Mouse (Mus musculus): ENCODE measurements around the gene Slc25a19.
A peak's percentile ranks its signal among the peaks of the same experiment; 100 is the strongest.

The Slc25a19 gene

DNA sequence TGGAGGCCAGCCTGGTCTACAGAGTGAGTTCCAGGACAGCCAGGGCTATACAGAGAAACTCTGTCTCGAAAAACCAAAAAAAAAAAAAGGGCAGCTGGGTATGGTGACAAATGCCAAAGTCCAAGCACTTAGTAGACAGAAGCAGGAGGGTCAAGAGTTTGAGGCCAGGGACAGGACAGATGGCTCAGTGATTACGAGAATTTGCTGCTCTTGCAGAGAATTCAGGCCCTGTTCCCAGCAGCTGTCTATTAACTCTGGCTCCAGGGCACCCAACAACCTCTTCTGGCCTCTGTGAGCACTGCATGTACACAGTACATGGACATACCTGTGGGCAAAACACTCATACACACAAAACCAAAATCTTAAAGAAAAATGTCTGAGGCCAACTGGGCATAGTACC, 10.1 kb downstream of the Slc25a19 start:
- no peak for DNase-seq (ENCODE audit: low spot score)

DNA sequence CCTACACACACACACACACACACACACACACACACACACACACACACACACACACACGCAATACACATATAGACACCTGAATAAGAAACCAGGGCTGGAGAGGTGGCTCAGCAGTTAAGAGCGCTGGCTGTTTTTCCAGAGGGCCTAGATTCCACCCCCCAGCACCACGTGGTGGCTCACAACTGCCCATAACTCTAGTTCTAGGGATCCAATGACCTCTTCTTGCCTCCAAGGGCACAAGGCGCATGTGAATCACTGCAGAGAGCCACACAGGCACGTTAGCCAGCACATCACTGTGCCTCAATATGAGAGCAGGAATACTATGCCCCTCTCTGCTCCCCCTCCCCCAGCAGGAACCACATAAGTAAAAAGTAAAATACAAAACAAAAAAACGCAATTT, 11.2 kb downstream of the Slc25a19 start:
- no peak for DNase-seq (ENCODE audit: low spot score)

DNA sequence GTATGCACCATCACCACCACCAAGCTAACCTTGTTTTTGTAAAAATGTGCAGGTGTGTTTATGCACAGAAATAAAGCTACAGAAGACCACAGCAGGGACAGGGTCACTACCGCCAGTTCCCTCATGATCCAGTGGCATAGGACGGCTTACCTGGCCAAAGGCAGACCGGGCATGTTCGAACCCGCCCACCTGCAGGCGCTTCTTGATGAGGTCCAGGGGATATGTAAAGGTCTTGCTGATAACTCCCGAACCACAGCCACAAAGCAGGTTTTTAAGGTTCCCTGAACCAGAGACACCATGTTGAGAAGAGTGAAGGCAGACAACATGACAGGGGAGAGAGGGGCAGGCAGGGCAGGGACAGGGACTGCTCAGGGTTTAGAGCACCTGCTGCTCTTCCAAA, 11.7 kb downstream of the Slc25a19 start:
- DNase-seq (ENCODE audit: low spot score) = no peak

DNA sequence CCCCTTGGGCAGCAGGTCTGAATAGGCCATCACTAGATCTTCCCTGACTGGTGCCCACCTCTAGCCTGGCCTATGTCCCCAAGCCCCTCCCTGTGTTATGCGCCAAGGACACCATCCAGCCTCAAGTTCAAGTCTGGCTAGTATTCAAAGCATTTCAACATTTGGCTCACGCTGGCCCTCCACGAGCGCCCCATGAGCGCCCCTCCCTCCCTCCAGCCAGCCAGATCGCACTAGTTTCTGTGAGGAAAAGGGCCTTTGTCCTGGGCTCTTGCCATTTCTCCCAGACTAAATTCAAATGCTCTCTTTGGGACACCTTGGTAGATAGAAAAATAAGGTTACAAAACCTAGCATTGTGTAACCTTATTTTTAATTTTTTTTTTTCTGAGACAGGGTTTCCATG, 12.2 kb downstream of the Slc25a19 start:
- DNase-seq (ENCODE audit: low spot score) = no peak

DNA sequence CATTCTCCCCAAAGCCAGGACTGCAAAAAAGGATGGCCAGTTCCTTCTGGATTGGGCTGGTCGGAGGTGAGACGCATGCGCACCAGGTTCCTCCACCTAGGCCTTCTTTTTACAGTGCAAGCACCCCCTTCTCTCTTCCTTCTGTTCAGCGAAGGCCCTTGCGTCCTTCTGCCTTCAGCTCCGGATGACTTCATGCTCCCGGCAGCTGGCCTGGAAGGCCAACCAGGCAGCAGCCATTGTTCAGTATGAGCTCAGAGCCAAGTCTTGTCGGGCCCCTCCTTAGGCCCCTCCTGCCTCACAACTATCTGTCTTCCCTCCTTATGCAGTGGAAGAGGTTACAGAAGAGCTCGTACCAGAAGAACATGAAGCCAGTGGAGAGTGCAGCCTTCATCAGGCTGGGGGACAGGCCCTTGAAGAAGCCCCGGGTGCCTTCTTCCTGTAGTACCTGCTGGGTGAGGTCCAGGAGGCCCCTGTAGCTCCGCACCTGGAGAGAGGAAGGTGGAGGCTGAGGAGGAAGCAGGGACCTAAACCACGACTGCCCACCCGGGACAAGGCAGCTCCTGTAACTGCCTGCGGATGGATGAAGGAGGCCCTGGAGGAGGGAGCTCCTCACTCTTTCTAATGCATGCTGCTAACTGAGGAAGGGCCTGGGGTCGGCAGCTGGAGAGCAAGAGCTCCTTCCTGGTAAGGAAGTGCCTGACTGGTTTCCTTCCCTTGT, 12.8 kb downstream of the Slc25a19 start:
- DNase-seq (ENCODE audit: low spot score) = no peak

DNA sequence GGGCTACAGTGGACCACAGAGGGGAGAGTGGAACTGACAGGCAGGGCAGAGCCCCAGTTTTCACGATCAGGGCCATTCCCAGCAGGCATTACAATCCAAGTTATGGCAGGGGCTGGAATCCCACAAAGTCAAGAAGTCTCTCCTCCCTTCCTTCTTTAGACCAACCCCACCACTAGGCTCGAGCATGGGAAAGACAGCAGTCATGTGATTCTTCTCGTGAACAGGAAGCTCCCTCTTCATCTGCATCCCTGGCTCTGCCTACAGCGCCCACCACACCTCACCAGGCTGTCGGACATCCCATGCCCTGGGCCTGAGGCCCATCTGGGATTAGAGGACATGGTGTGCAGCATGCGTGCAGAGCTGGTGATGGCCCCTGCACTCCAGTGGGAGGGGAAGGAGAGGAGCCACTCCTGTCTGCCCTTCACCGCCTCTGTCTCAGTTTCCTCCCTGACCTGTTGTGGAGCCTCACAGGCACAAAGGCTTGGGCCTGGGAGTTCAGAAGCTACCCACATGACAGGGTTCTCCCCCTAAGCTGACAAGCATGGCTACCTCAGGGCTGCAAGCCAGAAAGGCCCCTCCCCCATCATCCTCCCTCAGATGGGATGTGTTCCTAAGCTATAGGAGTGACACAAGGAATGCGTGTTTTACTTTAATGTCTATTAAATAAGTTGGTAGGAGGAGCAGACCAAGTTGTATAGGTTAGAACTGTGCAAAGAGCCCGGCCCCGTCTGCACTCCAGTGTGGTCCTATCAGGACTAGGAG, 13.6 kb downstream of the Slc25a19 start:
- DNase-seq (ENCODE audit: low spot score) = no peak

DNA sequence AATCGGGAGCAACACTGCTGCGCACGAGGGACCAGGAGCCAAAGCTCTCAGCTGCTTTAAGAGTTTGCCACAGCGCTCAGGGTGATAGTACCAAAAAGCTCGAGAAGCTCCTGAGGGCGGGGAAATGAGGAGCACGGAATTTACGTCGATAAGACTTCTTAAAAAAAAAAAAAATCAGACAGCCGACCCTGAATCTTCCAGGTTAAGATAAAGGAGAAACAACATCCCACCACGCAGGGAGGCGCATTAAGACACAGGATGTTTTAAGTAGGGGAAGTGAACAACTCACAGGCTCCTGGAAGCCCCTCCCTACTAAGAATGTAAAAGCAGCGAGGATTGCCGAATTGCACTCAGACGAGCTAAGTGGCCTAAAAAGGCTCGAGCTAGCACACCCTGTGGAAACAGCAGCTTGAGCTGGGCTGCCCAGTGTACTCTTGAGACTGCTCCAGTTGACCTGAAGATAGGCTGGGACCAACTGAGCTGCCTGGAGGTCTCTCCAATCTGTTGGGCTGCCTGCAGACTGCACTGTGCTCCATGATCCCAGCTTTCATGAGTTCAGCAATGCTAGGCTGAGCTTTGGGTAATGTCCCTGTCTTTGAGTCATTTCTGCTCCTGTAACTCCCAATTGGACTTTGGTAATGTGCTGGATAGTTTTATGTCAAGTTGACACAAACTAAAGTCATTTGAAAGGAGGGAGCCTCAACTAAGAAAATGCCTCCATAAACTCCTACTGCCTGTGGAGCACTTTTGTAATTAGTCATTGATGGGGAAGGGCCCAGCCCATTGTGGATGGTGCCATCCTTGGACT, 14.8 kb downstream of the Slc25a19 start:
- peak; percentile 35 for DNase-seq (ENCODE audit: low spot score)

DNA sequence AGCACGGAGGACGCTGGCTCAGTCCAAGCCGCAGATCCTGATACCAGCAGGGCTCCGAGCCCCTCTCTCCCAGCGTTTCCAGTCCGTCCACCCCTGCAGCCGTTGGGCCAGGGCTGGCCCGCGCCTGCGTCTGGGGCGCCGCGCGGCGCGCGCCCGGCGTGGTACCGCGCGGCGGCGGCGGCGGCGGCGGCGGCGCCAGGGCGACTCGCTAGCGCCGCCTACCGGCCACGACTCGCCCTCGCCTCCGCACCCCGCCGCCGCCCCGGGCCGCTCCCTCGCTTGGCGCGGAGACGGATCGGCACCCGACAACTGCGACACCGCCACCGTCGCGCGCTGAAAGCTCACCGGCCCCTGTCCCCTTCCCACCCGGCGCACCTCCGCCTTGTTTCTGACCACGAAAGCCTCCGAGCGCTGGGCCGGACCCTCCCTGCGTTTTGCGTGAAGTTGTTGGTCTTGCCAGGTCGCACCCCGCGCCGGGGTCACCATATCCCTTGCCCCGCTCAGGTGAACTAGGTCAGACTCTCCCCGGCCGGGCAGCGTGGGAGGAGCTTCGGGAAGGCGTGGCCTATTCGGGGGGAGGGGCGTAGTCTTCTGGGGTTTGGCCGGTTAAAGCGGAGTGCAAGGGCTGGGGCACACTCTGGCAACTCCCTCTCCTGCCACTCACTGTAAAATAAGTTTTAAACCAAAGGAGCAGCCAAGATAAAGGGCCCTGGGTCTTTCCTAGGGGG, 15.5 kb downstream of the Slc25a19 start, which contains the start of gene Mif4gd:
Mif4gd (minus strand) TSS at position 560 of the 728 bp plus-strand sequence.
- DNase-seq (ENCODE audit: low spot score) = peak; percentile 78

DNA sequence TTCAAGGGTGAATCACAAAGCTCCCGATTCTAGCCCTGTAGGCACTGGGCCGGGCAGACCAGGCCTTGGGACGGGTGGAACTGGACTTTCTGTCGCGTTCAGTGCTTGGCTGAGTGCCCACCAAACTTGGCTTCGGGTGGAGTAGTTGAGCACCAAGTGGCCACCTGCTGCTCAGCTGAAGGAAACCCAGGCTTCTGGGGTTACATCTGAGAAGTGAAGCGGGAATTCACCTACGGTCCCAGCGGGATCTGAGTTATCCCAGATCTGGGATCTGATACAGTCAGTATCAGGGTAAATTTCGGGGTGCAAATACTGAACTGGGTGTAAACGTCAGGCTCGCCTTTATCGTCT, 16.1 kb downstream of the Slc25a19 start:
- DNase-seq (ENCODE audit: low spot score) = peak; percentile 69

DNA sequence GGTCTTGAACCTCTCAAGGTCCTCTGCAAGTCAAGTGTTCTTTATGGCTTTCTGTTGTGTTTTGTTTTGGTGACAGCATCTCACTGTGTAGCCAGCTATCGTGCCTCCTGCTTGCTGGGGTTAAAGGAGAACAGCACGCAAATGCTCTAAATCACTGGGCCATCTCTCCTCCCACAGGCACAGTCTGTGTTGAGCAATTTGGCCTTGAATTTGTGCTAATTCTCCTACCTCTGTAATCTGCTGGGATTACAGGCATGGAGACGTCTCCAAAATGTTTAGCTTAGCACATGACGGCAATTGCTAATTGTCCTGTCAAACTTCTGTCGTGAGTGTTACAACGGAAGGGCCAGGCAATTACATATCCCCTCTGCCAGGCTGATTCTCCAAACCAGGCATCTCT, 16.9 kb downstream of the Slc25a19 start:
- DNase-seq (ENCODE audit: low spot score) = no peak

DNA sequence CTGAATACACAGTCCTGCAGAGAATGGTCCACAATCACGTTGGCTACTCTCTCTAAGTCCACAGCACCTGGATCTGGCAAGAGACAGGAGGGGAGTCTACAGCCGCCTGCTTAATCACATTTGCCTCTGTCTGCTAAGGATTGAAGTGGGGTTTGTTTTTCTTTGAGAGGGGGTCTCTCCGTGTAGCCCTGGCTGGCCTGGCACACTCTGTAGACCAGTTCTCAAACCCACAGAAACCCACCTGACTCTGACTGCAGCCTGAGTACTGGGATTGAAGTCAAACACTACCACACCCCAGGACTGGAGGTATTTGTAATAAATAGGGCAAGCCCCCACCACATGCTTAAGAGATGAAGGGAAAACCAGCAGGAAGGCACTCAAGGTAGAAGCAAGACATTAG, 18.5 kb downstream of the Slc25a19 start:
- DNase-seq (ENCODE audit: low spot score) = no peak

DNA sequence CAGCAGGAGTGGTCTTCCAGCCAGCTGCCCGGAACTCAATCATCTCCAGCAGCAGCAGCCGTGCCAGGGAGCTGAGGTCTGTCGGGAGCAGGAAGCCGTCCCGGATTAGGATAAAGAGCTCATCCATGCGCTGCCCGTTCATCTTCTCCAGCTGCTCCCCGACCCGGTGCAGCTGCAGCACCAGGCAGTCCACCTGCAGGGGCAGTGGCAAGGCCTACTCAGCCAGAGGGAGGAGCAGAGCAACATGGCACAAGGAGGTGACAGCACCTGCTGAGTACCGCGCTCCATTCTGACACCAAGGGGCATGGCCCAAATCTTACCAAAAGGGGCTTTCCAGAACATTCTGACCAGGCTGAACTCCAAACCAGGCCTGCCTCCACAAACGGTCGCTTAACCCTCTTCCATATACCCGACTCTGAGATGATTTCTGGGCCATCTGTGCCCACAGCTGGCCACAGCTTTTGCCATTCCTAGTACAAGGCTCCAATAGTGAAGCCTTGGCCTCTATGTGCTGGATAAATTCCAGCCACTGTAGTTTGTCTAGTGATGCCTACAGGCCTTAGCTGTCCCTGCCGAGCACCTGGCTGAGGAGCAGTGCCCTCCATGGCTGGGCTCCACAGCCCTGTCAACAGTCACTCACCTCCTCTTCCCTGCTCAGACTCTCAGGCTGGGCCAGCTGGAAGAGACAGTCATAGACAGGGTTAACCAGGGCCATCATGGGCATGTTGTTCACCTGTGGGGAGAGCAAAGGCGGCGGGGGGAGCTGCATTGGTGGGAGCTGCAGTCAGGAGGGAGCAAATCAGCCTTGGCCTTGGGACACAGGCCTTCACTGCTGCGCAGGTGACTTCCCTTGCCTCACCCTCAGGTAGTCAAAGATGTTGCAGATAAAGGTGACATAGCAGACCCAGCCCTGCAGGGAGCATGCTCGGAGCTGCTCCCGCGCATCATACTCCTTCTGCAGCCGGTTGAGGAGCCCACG, 19.4 kb downstream of the Slc25a19 start:
- DNase-seq (ENCODE audit: low spot score) = peak; percentile 38

DNA sequence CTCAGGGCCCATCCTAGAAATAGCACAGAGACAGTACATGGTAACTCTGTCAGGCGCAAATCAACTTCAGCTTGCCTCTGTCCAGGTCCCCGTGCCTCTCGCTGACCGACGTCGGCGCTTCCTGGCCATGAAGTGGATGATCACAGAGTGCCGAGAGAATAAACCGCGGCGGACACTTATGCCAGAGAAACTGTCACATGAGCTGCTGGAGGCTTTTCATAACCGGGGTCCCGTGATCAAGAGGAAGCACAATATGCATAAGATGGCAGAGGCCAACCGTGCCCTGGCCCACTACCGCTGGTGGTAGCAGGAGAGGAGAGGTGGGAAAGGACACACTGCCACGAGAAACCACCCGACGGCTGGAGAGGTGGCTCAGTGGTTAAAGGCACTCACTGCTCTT, 21.4 kb downstream of the Slc25a19 start:
- DNase-seq (ENCODE audit: low spot score) = no peak

DNA sequence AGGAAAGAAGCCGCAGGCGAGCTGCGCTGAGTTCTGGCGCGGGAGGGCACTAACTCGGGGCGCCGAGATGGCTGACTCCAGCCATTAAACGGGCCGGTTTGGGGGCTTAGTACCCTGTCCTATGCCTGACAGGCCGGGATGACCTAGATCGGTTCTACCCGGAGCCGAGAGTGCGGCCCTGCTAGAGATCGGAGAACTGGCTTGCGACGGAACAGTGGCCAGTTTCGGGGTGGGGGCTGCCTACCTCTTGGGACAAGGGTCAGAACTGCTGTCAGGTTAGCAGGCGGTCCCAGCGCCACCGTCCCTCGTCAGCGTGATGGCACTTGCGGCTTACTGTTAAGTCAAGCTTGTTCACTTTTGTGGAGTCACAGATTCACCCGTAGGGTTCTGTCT, 23.8 kb downstream of the Slc25a19 start:
- DNase-seq (ENCODE audit: low spot score) = peak; percentile 30

DNA sequence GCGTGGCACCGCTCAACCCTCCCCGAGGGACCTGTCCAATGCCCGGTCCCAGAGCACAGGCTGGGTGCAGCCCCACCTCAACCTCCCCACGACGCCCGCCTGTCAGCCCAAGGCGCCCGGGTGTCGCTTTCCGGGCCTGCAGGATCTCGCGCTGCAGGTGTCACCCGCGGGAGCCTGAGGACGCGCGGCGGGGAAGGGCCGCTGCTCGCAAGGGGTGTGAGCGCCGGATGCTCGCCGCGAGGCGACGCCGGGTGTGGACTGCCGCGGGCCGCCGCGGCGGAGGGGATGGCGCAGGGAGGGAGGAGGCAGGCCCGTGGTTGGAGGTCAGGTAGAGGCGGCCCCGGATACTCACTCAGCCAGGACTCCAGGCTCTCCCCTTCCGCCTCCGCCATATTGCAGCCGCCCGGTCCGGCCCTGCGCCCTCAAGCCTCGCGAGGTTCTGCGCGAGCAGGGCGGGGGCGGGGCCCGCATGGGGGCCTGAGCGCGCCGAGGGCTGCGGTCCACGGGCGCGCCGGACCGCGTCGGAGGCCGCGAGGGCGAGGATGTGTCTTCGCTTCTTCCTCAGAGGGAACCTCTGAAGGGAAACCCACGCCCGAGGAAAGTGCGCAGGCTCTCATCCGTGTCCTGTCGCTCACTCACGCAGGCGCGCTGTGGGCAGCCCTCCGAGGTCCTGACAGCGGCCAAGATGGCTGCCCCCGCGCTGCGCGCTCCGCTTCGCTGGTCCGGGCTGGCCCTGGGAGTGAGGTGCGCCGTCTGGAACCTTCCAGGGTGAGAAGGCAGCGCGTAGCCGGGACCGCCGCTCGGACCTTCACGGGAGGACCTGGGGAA, 24.4 kb downstream of the Slc25a19 start, which contains the start of the genes Mrps7 and Gga3:
Mrps7 (plus strand) TSS at position 450 of the 828 bp plus-strand sequence.
Gga3 (minus strand) TSS at position 576 of the 828 bp plus-strand sequence.
- DNase-seq (ENCODE audit: low spot score) = peak; percentile 89

DNA sequence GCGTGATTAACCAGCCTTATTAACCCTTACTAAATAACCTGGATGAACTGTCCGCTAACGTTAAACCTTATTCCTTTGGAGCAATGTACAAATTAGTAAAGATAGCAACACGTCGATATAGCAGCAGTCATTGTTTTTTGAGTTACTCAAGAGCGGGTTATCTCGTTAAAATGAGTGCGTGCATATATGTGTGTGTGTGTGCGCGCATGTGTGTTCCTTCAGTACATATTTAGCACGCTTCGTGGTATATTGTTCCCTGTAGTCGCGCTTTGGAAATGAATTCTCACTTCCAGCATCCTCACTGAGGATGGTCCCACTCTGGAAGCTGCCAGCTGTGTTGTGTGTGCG, 25.0 kb downstream of the Slc25a19 start:
- DNase-seq (ENCODE audit: low spot score) = no peak

DNA sequence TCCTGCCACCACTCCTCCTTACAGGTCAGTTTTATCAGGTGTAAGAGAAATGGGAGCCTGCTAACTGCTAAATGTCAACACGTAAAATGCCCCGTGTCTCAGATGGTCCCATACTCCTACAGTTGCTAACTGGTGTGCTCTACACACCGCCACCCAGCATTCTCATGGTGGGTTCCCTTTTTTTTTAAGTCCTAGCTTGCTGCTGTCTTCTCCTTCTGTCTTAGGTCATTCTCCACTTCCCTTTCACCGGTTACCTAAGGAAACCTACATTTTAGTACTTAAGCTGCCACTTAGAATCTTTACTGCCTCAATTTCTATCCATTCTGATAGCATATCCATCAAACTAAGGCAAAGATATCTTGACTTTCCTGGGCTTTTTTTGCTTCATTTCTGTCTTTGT, 26.9 kb downstream of the Slc25a19 start:
- no peak for DNase-seq (ENCODE audit: low spot score)

DNA sequence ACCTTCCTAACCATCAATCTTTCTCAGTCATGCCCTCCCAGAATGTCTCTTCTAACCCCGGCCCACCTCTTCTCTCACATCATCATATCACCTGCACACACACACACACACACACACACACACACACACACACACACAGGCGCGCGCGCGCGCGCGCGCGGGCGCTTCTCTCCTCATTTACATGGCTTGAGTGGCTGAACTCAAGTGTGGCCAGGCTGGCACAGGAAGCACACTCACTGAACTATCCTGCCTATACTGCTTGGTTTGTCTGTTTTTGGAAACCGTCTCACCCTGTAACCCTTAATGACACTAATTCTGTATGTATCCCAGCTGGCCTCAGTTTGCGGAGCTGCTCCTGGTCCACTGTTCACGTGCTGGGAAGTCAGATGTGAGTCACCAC, 27.4 kb downstream of the Slc25a19 start:
- no peak for DNase-seq (ENCODE audit: low spot score)

DNA sequence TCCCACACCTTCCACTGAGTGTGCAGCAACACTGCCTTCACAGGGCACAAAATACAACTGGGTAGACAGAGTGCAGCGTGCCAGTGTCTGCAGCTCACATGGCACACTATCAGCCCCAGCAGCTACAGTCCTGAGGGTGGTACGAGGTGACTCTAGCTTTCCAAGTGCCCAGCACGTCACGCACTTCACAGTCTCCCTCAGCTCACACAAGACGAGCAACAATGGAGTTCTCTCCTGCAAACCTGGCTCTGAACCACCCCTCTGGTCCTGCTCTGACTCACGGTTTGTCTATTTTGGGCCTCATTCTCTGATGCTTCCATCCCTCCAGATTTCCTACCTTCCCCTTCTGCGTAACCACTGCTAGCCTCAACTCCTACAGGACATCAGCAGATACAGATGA, 28.4 kb downstream of the Slc25a19 start:
- DNase-seq (ENCODE audit: low spot score) = no peak

DNA sequence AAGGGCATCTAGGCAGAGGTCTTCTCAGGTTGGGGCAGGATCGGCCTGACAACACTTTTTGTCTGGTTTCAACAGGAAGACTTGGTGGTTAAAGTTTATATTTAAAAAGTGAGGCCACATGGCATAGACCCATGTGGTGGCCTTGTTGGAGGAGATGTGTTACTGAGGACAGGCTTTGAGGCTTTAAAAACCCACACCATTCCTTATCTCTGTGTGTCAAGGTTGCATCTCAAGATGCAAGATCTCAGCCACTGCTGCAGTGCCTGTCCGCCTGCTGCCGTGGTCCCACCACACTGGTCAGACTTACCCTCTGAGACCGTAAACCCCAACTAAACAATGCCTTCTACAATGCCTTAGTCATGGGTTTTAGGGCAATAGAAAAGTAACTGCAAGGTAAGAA, 29.8 kb downstream of the Slc25a19 start:
- DNase-seq (ENCODE audit: low spot score) = no peak
